Mouse (Mus musculus) ES-Bruce4 (cell line): Measurements from ENCODE around the gene Bhmt. TPM values are rescaled to one million over a fixed set of nuclear protein-coding genes. Genes with fewer than 3 reads are reported as not detected.
"Not testable (repeated sequence)": the region's sequence is repeated elsewhere in the genome, so short reads cannot be mapped to it uniquely, and the experiment has no call there.

Experiments used
- H3K27ac ChIP-seq: 2 replicates; pipeline ENCODE4 v1.5.1; 2012; ENCODE audit warnings: low read length, inconsistent platforms; ENCODE audit not compliant: insufficient read depth
- H3K27me3 ChIP-seq: 2 replicates; pipeline ENCODE4 v1.6.1; 2012; ENCODE audit warnings: mild to moderate bottlenecking, low read length, inconsistent platforms; ENCODE audit not compliant: control insufficient read depth, poor library complexity, insufficient read depth, severe bottlenecking
- H3K36me3 ChIP-seq: 2 replicates; pipeline ENCODE4 v1.6.1; 2012; ENCODE audit warnings: inconsistent platforms, mild to moderate bottlenecking, low read length, moderate library complexity; ENCODE audit not compliant: control insufficient read depth, poor library complexity, insufficient read depth, severe bottlenecking
- H3K4me1 ChIP-seq: one replicate; pipeline ENCODE4 v1.8.1; 2011; ENCODE audit warnings: low read length; ENCODE audit not compliant: control insufficient read depth, insufficient read depth
- H3K4me3 ChIP-seq: 2 replicates; pipeline ENCODE4 v1.5.1; 2011; ENCODE audit warnings: low read depth, mild to moderate bottlenecking, low read length
- H3K9ac ChIP-seq: 2 replicates; pipeline ENCODE4 v1.6.1; 2012; ENCODE audit warnings: low read depth, mild to moderate bottlenecking, inconsistent platforms; ENCODE audit not compliant: poor library complexity, severe bottlenecking
- H3K9me3 ChIP-seq: replicated peaks from 2 replicates; pipeline ENCODE4 v1.6.1; 2012; ENCODE audit warnings: mild to moderate bottlenecking, low read length, inconsistent platforms; ENCODE audit not compliant: control insufficient read depth, poor library complexity, insufficient read depth, severe bottlenecking
- CTCF ChIP-seq: IDR thresholded peaks from one replicate; pipeline ENCODE4 v1.8.1; 2011; ENCODE audit warnings: low read depth, low read length
- EP300 ChIP-seq: IDR thresholded peaks from 2 replicates; pipeline ENCODE4 v1.6.1; 2011; ENCODE audit warnings: low read depth, low read length; ENCODE audit not compliant: insufficient read depth
- POLR2A ChIP-seq: IDR thresholded peaks from one replicate; pipeline ENCODE4 v1.8.1; 2011; ENCODE audit warnings: low read length; ENCODE audit not compliant: insufficient read depth
- polyA plus RNA-seq: library from polyadenylated mRNA; stranded (reverse); fragments of >200 nt; gene quantifications from 2 replicates; pipeline ENCODE4 v1.2.4, GENCODE M21; 2011; ENCODE audit warnings: low read depth; ENCODE audit not compliant: missing spikeins, insufficient read depth, insufficient read length

Gene Bhmt
- polyA plus RNA-seq, 1 experiment, result not detected

DNA sequence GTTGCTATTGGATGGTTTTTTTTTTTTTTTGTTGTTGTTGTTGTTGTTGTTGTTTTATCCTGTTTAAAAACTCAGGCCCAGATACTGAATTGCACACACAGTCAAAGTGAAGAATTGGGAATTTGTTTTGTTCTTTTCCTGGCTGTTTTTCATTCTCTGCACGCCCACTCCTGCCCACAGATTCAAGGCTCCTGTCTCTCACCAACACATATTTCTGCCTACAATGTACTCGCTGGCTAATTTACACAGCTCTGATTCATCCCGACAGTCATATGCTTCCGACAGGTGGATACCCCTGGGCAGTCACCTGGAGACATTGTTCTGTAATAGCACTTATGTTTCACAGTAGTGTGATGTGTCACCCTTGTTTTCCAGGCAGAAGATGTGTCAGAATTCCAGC lies 33.1 kb downstream of the Bhmt start:
- no peak overlapping the region for H3K4me3 ChIP-seq
- H3K36me3 ChIP-seq, result no peaks in the 10 kb centered on the region
- no peak overlapping the region for H3K27ac ChIP-seq
- TF ChIP-seq CTCF (no peak), POLR2A (no peak), EP300 (no peak)
- no peak overlapping the region for H3K9ac ChIP-seq
- H3K27me3 ChIP-seq, result no peaks in the 10 kb centered on the region
- H3K4me1 ChIP-seq, result no peaks in the 10 kb centered on the region
- no peaks in the 10 kb centered on the region for H3K9me3 ChIP-seq

DNA sequence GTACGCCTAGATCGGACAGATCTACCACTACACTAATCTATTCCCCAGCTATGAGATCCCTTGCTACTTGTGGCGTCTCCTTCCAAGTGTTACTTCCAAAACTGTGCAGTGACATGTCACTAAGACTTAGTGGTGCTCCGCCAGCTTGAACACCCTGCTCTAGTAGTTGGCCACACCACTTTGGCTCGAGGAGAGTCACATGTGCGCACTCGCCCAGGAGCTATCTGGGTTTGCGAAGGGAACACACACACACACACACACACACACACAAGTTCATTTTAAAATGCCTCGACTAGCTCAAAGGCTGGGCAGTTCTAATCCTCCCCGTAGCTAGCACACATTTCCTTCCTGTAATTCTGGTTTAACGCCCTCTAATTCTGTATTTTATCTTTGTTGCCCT lies 36.2 kb downstream of the Bhmt start:
- Histone ChIP-seq H3K9ac (no peak overlapping the region), H3K27ac (no peak overlapping the region), H3K36me3 (no peaks in the 10 kb centered on the region), H3K4me1 (no peaks in the 10 kb centered on the region), H3K9me3 (no peaks in the 10 kb centered on the region), H3K4me3 (no peak overlapping the region), H3K27me3 (no peaks in the 10 kb centered on the region)
- no peak for TF ChIP-seq POLR2A
- TF ChIP-seq CTCF, result no peak
- TF ChIP-seq EP300, result no peak

DNA sequence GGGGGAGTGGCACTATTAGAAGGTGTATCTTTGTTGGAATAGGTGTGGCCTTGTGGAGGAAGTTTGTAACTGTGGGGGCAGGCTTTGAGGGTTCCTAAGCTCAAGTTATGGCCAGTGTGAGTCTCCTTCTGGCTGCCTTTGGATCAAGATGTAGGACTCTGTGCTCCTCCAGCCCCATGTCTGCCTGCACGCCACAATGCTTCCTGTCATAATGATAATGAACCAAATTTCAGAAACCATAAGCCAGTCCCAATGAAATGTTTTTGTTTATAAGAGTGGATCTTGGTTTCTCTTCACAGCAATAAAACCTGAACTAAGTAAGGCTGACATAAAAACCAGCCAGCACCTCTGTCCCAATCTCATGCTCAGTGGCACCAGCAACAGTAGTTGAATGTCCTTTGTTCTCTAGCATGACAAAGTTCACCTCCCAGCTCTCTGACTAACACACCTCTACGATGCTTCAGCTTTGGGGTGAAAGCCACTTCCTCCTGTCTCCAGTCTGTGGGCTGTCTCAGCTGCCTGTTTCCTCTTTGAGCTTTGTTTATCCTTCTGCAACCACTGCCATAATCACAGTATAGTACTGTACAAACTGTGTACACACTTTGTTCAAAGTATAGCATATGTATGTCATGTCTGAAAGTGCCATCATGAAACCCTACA lies 44.6 kb downstream of the Bhmt start:
- Histone ChIP-seq H3K27me3 (no peaks in the 10 kb centered on the region), H3K4me1 (no peaks in the 10 kb centered on the region), H3K9me3 (no peaks in the 10 kb centered on the region), H3K4me3 (no peak overlapping the region), H3K27ac (no peak overlapping the region), H3K36me3 (no peaks in the 10 kb centered on the region), H3K9ac (no peak overlapping the region)
- no peak for TF ChIP-seq POLR2A
- no peak for TF ChIP-seq CTCF
- no peak for TF ChIP-seq EP300

DNA sequence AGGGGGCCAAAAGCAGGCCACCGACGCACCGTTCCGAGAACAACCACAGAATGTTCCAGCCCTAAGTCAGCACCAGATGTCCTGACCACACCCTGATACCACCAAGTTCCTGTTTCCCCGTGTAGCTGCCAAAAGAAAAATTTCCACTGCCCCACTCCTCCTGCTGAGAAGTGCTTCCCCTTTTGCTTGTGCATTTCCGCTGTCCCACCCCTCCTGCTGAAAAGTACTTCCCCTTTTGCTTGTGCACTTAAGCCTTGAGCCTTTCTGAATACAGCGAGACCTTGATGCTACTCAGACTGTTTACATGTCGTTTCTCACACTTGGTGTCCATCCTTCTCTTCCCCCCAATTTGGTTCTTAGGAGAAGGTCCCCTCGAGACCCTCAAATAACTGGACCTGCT lies 55.2 kb downstream of the Bhmt start:
- H3K4me1 ChIP-seq, H3K9ac ChIP-seq, H3K27ac ChIP-seq, H3K27me3 ChIP-seq, H3K4me3 ChIP-seq, H3K36me3 ChIP-seq: not testable (repeated sequence)
- H3K9me3 ChIP-seq, result peaks cover 20% of the 10 kb centered on the region

DNA sequence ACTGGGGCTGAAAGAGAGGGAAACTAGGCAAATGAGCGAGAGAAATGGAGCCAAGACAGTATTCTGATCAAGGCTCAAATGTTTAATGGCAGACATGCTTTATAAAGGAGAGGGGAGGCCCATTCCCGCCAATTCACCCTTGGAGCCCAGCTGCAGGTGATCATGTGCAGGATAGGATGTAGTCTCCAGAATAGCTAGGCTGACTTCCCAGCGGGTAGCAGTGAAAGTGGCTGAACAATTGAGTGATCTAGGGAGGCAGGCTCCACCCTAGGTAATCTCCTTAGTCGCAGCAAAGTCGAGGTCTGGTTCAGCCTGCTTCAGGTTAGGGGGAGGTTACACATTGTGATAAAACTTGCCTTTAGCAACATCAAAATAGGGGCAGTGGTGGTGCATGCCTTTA lies 57.3 kb downstream of the Bhmt start:
- H3K9ac ChIP-seq, result no peak overlapping the region
- H3K9me3 ChIP-seq, result peaks cover 7% of the 10 kb centered on the region; the same call in 1 of the 2 replicates
- no peak overlapping the region for H3K27ac ChIP-seq
- H3K27me3 ChIP-seq, result no peaks in the 10 kb centered on the region
- no peak overlapping the region for H3K4me3 ChIP-seq
- no peaks in the 10 kb centered on the region for H3K4me1 ChIP-seq
- no peaks in the 10 kb centered on the region for H3K36me3 ChIP-seq
- TF ChIP-seq CTCF (no peak), POLR2A (no peak), EP300 (no peak)

DNA sequence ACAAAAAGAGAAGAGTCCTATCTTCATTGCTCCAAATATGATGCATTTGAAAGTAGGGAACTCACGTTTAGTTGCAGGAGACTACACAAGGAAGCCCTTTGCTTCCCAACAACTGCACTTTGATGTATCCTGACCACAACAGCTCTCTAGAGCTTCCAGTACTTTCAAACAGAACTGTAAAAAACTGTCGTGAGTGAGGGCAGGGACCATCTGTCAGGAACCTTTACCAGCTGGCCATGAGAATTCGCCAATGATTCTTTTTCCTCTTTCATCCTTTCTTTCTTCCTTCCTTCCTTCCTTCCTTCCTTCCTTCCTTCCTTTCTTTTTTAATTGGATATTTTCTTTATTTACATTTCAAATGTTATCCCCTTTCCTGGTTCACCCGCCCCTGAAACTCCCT lies 68.1 kb downstream of the Bhmt start:
- Histone ChIP-seq H3K27ac (no peak overlapping the region), H3K4me3 (no peak overlapping the region), H3K4me1 (peaks cover 1% of the 10 kb centered on the region), H3K27me3 (no peaks in the 10 kb centered on the region; the same call in 1 of the 2 replicates), H3K36me3 (no peaks in the 10 kb centered on the region), H3K9me3 (no peaks in the 10 kb centered on the region), H3K9ac (no peak overlapping the region)
- TF ChIP-seq POLR2A (no peak), EP300 (no peak), CTCF (no peak)

Other genes with a start within 250 kb of the Bhmt start
- 13.0 and 13.4 TPM in 2 replicates for gene Jmy, start 138.2 kb downstream of the Bhmt start, polyA plus RNA-seq
- gene Bhmt2, start 36.3 kb upstream of the Bhmt start, polyA plus RNA-seq, result not detected in 2 replicates
- 0.23 and 0.72 TPM in 2 replicates for gene Dmgdh, start 36.5 kb upstream of the Bhmt start, polyA plus RNA-seq
- gene Arsb, start 133.7 kb upstream of the Bhmt start, polyA plus RNA-seq, result 1.3 and 1.7 TPM in 2 replicates